Mouse (Mus musculus) midbrain, postnatal 0 days (tissue): Measurements from ENCODE around the gene Tbc1d16. TPM values are rescaled to one million over a fixed set of nuclear protein-coding genes. Genes with fewer than 3 reads are reported as not detected.

Experiments used
- ATAC-seq: fragments of 200-750 bp; cut with Nextera tagmentation; 2 replicates; pipeline ENCODE4 v1.8.0; 2017; ENCODE audit warnings: moderate number of reproducible peaks, mild to moderate bottlenecking, moderate TSS enrichment, moderate library complexity; ENCODE audit not compliant: low FRiP score
- DNase-seq: peaks from one replicate; pipeline ENCODE4 v3.0.0-alpha.2; 2015; ENCODE audit warnings: low spot score
- H3K27ac ChIP-seq: fragments of 300-500 bp; sonication (generic); 2 replicates; pipeline ENCODE4 v1.5.1; 2014; ENCODE audit warnings: low read depth, mild to moderate bottlenecking, low read length, mixed read lengths
- H3K27me3 ChIP-seq: fragments of 300-500 bp; sonication (generic); 2 replicates; pipeline ENCODE4 v1.6.1; 2014; ENCODE audit warnings: low read length, control low read depth, mixed read lengths; ENCODE audit not compliant: insufficient read depth
- H3K36me3 ChIP-seq: fragments of 300-500 bp; sonication (generic); 2 replicates; pipeline ENCODE4 v1.6.1; 2014; ENCODE audit warnings: low read length, control low read depth, mixed read lengths; ENCODE audit not compliant: insufficient read depth
- H3K4me1 ChIP-seq: fragments of 300-500 bp; sonication (generic); 2 replicates; pipeline ENCODE4 v1.6.1; 2014; ENCODE audit warnings: mild to moderate bottlenecking, control low read depth, antibody characterized with exemption, low read length, mixed read lengths; ENCODE audit not compliant: insufficient read depth
- H3K4me2 ChIP-seq: fragments of 300-500 bp; sonication (generic); 2 replicates; pipeline ENCODE4 v1.6.1; 2014; ENCODE audit warnings: low read depth, mild to moderate bottlenecking, low read length, mixed read lengths; ENCODE audit not compliant: poor library complexity, severe bottlenecking
- H3K4me3 ChIP-seq: fragments of 300-500 bp; sonication (generic); 2 replicates; pipeline ENCODE4 v1.5.1; 2014; ENCODE audit warnings: low read depth, mild to moderate bottlenecking, low read length, moderate library complexity
- H3K9ac ChIP-seq: fragments of 300-500 bp; sonication (generic); replicated peaks from 2 replicates; pipeline ENCODE4 v1.6.1; 2014; ENCODE audit warnings: mild to moderate bottlenecking, low read length, moderate library complexity, mixed read lengths; ENCODE audit not compliant: poor library complexity, severe bottlenecking
- H3K9me3 ChIP-seq: fragments of 300-500 bp; sonication (generic); 2 replicates; pipeline ENCODE4 v1.6.1; 2016; ENCODE audit warnings: low read length, control low read depth
- CTCF ChIP-seq: IDR thresholded peaks from 2 replicates; pipeline ENCODE4 v1.5.1; 2016; ENCODE audit warnings: antibody characterized with exemption, mild to moderate bottlenecking
- WGBS: fragments of 180-500 bp; shearing (Covaris S2); extraction: QIAGEN DNeasy Blood & Tissue Kit; methylation state at CpG from one replicate; pipeline ENCODE4 v1.1.7; 2014; 5-methylcytosine and 5-hydroxymethylcytosine counted together
- polyA plus RNA-seq: library from polyadenylated mRNA; unstranded; fragments of >200 nt; fragmentation: Nextera tagmentation; extraction: Ambion mirVana; gene quantifications from 2 replicates; pipeline ENCODE4 v1.2.1, GENCODE M21; 2015
- total RNA-seq: library from RNA; depleted of rRNA; stranded (reverse); fragments of >200 nt; gene quantifications from 2 replicates; pipeline ENCODE4 v1.2.3, GENCODE M21; 2014

Gene Tbc1d16
- total and polyA plus RNA-seq, 2 experiments from 2014 or later = 43.5 to 152 TPM

DNA sequence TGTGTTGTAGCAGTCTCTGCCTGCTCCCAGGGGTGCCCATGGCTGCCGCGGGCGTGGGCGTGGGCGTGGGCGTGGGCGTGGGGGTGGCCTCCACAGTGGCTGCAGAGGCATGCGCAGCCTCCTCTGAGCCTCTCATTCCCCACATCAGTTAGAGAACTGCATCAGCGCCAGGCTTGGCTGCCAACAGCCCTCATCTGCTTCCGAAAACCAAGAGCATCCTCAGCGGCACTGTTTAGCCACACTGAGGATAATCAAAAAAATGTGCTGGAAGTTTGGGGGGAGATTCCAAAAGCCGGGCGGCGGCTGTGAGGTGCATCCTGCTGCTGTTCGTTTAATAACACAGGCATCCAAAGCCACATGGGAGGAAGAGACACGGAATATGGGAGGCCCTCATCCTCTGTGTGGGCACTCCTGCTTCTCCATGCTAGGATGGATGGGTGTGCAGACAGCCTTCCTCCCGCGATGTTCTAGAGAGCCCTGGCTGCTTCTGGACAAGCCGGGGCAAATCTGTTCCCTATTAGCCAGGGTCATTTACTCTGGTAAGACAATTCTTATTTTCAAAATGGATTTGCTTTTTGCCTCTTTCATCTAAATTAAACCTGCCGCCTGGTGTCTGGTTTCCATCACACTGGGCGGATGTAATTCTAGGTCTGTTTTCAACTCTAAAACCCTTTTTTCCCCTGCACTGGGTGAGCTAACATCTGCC lies 16.5 kb downstream of the Tbc1d16 start:
- no peak for TF ChIP-seq CTCF
- H3K27me3 ChIP-seq = no peaks in the 10 kb centered on the region
- WGBS = 86% methylated on average over 21 of the region's 21 CpGs
- H3K36me3 ChIP-seq = peaks cover 11% of the 10 kb centered on the region; the same call in 1 of the 2 replicates
- H3K9ac ChIP-seq = no peak overlapping the region
- H3K27ac ChIP-seq = no peak overlapping the region
- H3K4me1 ChIP-seq = peaks cover 16% of the 10 kb centered on the region; the same call in 1 of the 2 replicates
- H3K4me2 ChIP-seq = no peak overlapping the region
- no peaks in the 10 kb centered on the region for H3K9me3 ChIP-seq
- H3K4me3 ChIP-seq = no peak overlapping the region
- ATAC-seq (no peak), DNase-seq (no peak)

- 0 out of 2 replicates have a peak overlapping the region, but pooled peaks have one; percentile 13 for H3K9ac ChIP-seq
- TF ChIP-seq CTCF = no peak
- H3K9me3 ChIP-seq = no peaks in the 10 kb centered on the region
- H3K4me1 ChIP-seq = peaks cover 8% of the 10 kb centered on the region; the same call in 1 of the 2 replicates
- H3K36me3 ChIP-seq = peaks cover 11% of the 10 kb centered on the region; the same call in 1 of the 2 replicates
- peak; percentile 81 for DNase-seq
- WGBS = 52% methylated on average over 32 of the region's 32 CpGs
- H3K27me3 ChIP-seq = no peaks in the 10 kb centered on the region
- no peak overlapping the region for H3K4me3 ChIP-seq
- no peak overlapping the region for H3K4me2 ChIP-seq
- no peak for ATAC-seq
- no peak overlapping the region for H3K27ac ChIP-seq
Measured at GRCm38 (mm10) chr11:119210321-119211100, 17.8 kb downstream of the Tbc1d16 start.

GRCm38 (mm10) chr11:119209371-119210025 lies 18.8 kb downstream of the Tbc1d16 start:
- TF ChIP-seq CTCF = no peak
- Histone ChIP-seq H3K4me3 (no peak overlapping the region), H3K36me3 (peaks cover 11% of the 10 kb centered on the region; the same call in 1 of the 2 replicates), H3K4me2 (no peak overlapping the region), H3K4me1 (0 out of 2 replicates have a peak, but pooled peaks cover 2% of the 10 kb centered on the region), H3K9me3 (no peaks in the 10 kb centered on the region), H3K9ac (no peak overlapping the region), H3K27me3 (no peaks in the 10 kb centered on the region), H3K27ac (no peak overlapping the region)
- no peak for ATAC-seq
- WGBS = 59% methylated on average over 10 of the region's 10 CpGs
- DNase-seq = peak; percentile 80

GRCm38 (mm10) chr11:119208870-119209370 lies 19.4 kb downstream of the Tbc1d16 start:
- Histone ChIP-seq H3K4me2 (no peak overlapping the region), H3K27ac (no peak overlapping the region), H3K36me3 (peaks cover 11% of the 10 kb centered on the region; the same call in 1 of the 2 replicates), H3K4me3 (no peak overlapping the region), H3K4me1 (no peaks in the 10 kb centered on the region), H3K9me3 (no peaks in the 10 kb centered on the region), H3K9ac (no peak overlapping the region), H3K27me3 (no peaks in the 10 kb centered on the region)
- 94% methylated on average over 20 of the region's 20 CpGs for WGBS
- DNase-seq (no peak), ATAC-seq (no peak)
- no peak for TF ChIP-seq CTCF

- Histone ChIP-seq H3K4me3 (no peak overlapping the region), H3K36me3 (peaks cover 11% of the 10 kb centered on the region; the same call in 1 of the 2 replicates), H3K27me3 (no peaks in the 10 kb centered on the region), H3K4me2 (no peak overlapping the region), H3K9me3 (no peaks in the 10 kb centered on the region), H3K4me1 (no peaks in the 10 kb centered on the region), H3K9ac (no peak overlapping the region), H3K27ac (no peak overlapping the region)
- DNase-seq = peak; percentile 22
- whole genome bisulfite sequencing = 83% methylated on average over 6 of the region's 6 CpGs
- ATAC-seq = no peak
- no peak for TF ChIP-seq CTCF
Measured at GRCm38 (mm10) chr11:119207986-119208385, 20.3 kb downstream of the Tbc1d16 start.
